Mouse (Mus musculus): Measurements from ENCODE around the gene Cyp27b1. TPM values are rescaled to one million over a fixed set of nuclear protein-coding genes. Genes with fewer than 3 reads are reported as not detected.

Cyp27b1 gene
- not detected in 2 replicates for polyA plus RNA-seq (2012)

DNA sequence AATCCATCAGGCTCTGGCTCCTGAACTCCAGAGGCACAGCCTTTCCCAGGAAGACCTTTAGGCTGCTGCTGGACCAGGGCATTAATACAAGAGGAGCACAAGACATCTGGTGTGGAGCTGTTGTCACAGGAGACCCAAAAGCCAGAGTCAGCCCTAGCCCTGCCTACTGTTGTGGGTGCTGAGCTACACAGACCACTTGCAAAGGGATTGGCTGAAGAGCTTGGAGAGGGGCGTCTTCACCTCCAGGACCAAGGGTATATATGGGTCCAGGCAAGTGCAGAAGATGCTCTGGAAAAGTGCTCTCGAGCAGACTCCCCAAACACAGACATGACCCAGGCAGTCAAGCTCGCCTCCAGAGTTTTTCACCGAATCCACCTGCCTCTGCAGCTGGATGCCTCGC lies at the start of gene Cyp27b1:
Gene Cyp27b1, plus strand, starts transcription at position 297 of the 400 bp plus-strand sequence.
- no peak within 1 kb of the TSS for H3K4me3 ChIP-seq (replicated peaks)
- H3K27me3 ChIP-seq (ENCODE audit: control insufficient read depth) = peaks cover 55% of the 10 kb centered on the region
- H3K9me3 ChIP-seq (ENCODE audit: control insufficient read depth, low read length) = peaks cover 7% of the 10 kb centered on the region; the same call in 1 of the 2 replicates
- TF ChIP-seq TAL1 (IDR thresholded peaks at IDR 0.05; ENCODE audit: low read length) (no peak), GATA1 (IDR thresholded peaks at IDR 0.05; ENCODE audit: low read length) (no peak)
- H3K4me1 ChIP-seq (ENCODE audit: control insufficient read depth) = peaks cover 3% of the 10 kb centered on the region
- peaks cover 18% of the 10 kb centered on the region for H3K36me3 ChIP-seq (ENCODE audit: control insufficient read depth)

DNA sequence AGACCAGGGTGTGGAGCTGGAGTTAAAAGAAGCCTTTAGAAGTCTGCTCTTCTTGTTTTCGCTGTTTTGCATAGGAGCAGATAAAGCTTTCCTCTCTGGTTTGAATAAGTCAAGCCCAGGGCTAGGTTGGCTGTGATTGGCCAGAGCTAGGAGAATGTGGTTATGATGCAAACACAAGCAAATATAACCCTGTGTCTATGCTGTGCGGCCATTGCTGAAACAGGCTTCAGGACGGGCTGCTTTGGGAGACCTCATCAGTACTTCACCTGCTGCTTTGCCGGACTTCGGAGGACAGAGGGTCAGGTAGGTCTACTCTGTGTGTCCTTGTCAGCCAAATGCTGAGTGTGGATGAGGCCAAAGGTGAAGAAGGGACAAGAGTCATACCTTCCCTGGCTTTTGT lies 47.5 kb upstream of the Cyp27b1 start, which contains the start of gene Avil:
Gene Avil, plus strand, starts transcription at position 181 of the 400 bp plus-strand sequence.
- H3K9me3 ChIP-seq (ENCODE audit: control insufficient read depth, low read length) = no peaks in the 10 kb centered on the region
- TF ChIP-seq TAL1 (IDR thresholded peaks at IDR 0.05; ENCODE audit: low read length) (no peak), GATA1 (IDR thresholded peaks at IDR 0.05; ENCODE audit: low read length) (no peak)
- H3K27me3 ChIP-seq (ENCODE audit: control insufficient read depth) = no peaks in the 10 kb centered on the region
- peaks cover 34% of the 10 kb centered on the region for H3K36me3 ChIP-seq (ENCODE audit: control insufficient read depth)
- H3K4me3 ChIP-seq (replicated peaks) = no peak within 1 kb of the TSS
- peaks cover 3% of the 10 kb centered on the region; the same call in 1 of the 2 replicates for H3K4me1 ChIP-seq (ENCODE audit: control insufficient read depth)

DNA sequence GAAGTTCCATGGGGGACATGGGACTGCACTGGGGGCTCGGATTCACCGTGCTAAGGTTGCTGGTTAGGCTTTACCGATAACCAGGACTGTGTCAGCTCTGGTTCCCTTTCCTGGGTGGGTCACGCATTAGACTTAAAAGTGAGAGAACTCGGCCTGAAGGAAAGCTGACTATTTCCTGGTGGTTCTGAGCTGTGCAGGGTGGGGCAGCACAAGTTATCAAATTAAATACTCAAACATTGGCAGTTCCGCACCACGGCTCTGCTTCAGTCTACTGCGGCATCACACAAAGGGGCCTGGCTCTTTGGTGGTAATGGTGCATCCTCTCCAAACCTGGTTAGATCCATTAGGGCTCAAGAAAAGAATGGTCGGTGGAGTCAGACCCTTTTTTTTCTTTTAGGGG lies 46.8 kb upstream of the Cyp27b1 start:
- Histone ChIP-seq H3K27me3 (ENCODE audit: control insufficient read depth) (no peaks in the 10 kb centered on the region), H3K4me3 (replicated peaks) (no peak overlapping the region), H3K4me1 (ENCODE audit: control insufficient read depth) (peaks cover 3% of the 10 kb centered on the region; the same call in 1 of the 2 replicates), H3K36me3 (ENCODE audit: control insufficient read depth) (peaks cover 26% of the 10 kb centered on the region), H3K9me3 (ENCODE audit: control insufficient read depth, low read length) (no peaks in the 10 kb centered on the region)
- TF ChIP-seq GATA1 (IDR thresholded peaks at IDR 0.05; ENCODE audit: low read length) = no peak
- TF ChIP-seq TAL1 (IDR thresholded peaks at IDR 0.05; ENCODE audit: low read length) = no peak

DNA sequence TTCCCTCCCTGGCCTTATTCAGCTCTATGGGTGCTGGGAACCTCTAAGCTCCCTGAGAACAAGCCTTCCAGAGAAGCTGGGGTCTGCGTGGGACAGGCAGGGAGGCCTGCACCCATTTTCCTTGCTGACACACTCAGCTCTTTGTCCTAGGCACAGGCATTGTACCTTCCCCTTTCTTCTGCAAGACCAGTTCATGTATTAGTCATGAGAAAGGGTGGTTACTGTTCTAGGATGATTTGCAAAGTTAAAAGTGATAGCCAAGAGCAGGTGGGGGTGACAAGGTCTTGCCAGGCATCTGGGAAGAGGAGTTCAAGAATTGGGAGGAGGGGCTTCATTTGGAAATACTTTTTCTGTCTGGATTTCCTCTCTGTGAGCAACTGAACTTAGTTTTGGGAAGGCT lies 46.0 kb upstream of the Cyp27b1 start:
- H3K4me3 ChIP-seq (replicated peaks) = no peak overlapping the region
- H3K4me1 ChIP-seq (ENCODE audit: control insufficient read depth) = peaks cover 3% of the 10 kb centered on the region; the same call in 1 of the 2 replicates
- H3K27me3 ChIP-seq (ENCODE audit: control insufficient read depth) = no peaks in the 10 kb centered on the region
- H3K36me3 ChIP-seq (ENCODE audit: control insufficient read depth) = peaks cover 25% of the 10 kb centered on the region
- TF ChIP-seq TAL1 (IDR thresholded peaks at IDR 0.05; ENCODE audit: low read length) (no peak), GATA1 (IDR thresholded peaks at IDR 0.05; ENCODE audit: low read length) (no peak)
- no peaks in the 10 kb centered on the region for H3K9me3 ChIP-seq (ENCODE audit: control insufficient read depth, low read length)

- Histone ChIP-seq H3K36me3 (ENCODE audit: control insufficient read depth) (peaks cover 18% of the 10 kb centered on the region), H3K9me3 (ENCODE audit: control insufficient read depth, low read length) (no peaks in the 10 kb centered on the region), H3K4me3 (replicated peaks) (no peak overlapping the region), H3K27me3 (ENCODE audit: control insufficient read depth) (0 out of 2 replicates have a peak, but pooled peaks cover 2% of the 10 kb centered on the region), H3K4me1 (ENCODE audit: control insufficient read depth) (no peaks in the 10 kb centered on the region)
- TF ChIP-seq TAL1 (IDR thresholded peaks at IDR 0.05; ENCODE audit: low read length) (no peak), GATA1 (IDR thresholded peaks at IDR 0.05; ENCODE audit: low read length) (no peak)
These were observed 45.3 kb upstream of the Cyp27b1 start for GRCm38 (mm10) chr10:127002765-127003164.

DNA sequence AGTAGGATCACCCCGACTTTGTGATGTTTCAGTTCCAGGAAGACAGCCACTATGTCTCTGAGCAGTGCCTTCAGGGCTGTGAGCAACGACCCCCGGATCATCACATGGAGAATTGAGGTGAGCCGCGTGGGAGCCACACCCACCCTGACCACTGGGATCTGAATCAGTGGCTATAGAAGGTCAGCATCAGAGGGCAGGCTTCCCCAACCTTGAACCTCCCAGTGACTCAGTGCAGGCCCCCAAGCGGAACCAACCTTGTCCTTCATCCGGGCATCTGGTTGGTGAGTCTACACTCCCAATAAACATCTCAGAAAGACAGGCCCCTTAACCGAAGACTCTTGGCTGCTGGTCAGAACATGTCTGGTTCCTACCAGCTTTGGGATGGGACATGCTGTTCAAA lies 44.7 kb upstream of the Cyp27b1 start:
- Histone ChIP-seq H3K36me3 (ENCODE audit: control insufficient read depth) (peaks cover 13% of the 10 kb centered on the region), H3K9me3 (ENCODE audit: control insufficient read depth, low read length) (no peaks in the 10 kb centered on the region), H3K4me3 (replicated peaks) (no peak overlapping the region), H3K4me1 (ENCODE audit: control insufficient read depth) (no peaks in the 10 kb centered on the region), H3K27me3 (ENCODE audit: control insufficient read depth) (0 out of 2 replicates have a peak, but pooled peaks cover 2% of the 10 kb centered on the region)
- TF ChIP-seq TAL1 (IDR thresholded peaks at IDR 0.05; ENCODE audit: low read length) (no peak), GATA1 (IDR thresholded peaks at IDR 0.05; ENCODE audit: low read length) (no peak)

DNA sequence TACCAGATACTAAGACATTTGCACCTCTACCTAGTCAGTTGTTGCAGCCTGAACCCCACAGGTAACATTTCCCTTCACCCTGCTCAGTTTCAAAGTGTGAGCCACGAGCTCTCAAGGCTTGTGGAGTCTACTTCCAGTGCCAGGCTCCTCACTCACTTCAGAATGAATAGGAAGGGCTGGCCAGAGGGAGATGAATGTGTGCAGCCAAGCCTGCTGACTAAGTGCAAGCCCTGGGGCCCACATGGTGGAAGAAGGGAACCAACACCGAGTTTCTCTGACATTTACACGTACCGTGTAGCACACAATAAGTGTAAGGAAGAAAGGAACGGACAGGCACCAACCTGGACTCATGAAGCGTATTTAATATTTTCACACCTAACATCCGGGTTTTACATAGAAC lies 44.2 kb upstream of the Cyp27b1 start:
- no peaks in the 10 kb centered on the region for H3K9me3 ChIP-seq (ENCODE audit: control insufficient read depth, low read length)
- 0 out of 2 replicates have a peak, but pooled peaks cover 2% of the 10 kb centered on the region for H3K27me3 ChIP-seq (ENCODE audit: control insufficient read depth)
- peaks cover 8% of the 10 kb centered on the region for H3K36me3 ChIP-seq (ENCODE audit: control insufficient read depth)
- TF ChIP-seq TAL1 (IDR thresholded peaks at IDR 0.05; ENCODE audit: low read length) = no peak
- no peak for TF ChIP-seq GATA1 (IDR thresholded peaks at IDR 0.05; ENCODE audit: low read length)
- no peaks in the 10 kb centered on the region for H3K4me1 ChIP-seq (ENCODE audit: control insufficient read depth)
- no peak overlapping the region for H3K4me3 ChIP-seq (replicated peaks)

DNA sequence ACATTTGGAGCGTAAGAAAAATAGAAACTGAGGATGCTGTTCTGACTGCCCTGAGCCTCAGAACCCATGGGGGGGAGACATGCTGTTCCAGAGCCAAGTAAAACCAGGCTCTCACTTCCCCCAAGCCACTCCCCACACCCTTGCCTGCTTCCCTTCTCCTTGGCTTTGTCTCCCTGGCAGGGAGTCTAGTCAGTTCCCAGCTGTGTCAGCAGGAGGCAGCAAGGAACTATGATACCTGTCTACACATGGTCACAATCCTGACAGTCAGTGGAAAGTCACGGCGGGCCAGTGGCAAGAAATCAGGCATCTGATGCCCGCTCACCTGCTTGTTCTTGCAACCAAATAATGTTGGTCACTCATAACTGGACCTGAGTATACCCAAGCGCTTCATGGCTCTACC lies 31.6 kb upstream of the Cyp27b1 start:
- TF ChIP-seq GATA1 (IDR thresholded peaks at IDR 0.05; ENCODE audit: low read length) (no peak), TAL1 (IDR thresholded peaks at IDR 0.05; ENCODE audit: low read length) (no peak)
- H3K27me3 ChIP-seq (ENCODE audit: control insufficient read depth) = peaks cover 2% of the 10 kb centered on the region; the same call in 1 of the 2 replicates
- H3K36me3 ChIP-seq (ENCODE audit: control insufficient read depth) = no peaks in the 10 kb centered on the region
- no peaks in the 10 kb centered on the region for H3K4me1 ChIP-seq (ENCODE audit: control insufficient read depth)
- H3K9me3 ChIP-seq (ENCODE audit: control insufficient read depth, low read length) = no peaks in the 10 kb centered on the region
- H3K4me3 ChIP-seq (replicated peaks) = no peak overlapping the region

DNA sequence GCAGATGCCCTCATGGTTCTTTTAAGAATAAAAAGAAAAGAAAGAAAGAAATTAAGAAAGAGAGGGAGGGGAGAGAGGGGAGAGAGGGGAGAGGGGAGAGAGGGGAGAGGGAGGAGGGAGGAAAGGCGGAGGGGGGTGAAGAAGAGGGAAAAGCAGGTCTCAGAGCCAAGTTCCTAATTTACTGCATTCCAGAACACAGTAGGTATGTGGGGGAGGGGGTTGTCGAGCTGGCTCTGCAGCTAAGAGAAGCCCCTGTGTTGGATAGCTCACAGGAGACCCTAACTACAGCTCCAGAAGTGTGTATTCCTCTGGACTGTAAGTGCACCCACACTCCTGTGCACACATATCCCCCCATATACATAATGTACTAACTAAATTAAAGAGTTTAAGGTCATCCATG lies 31.0 kb upstream of the Cyp27b1 start:
- Histone ChIP-seq H3K27me3 (ENCODE audit: control insufficient read depth) (peaks cover 2% of the 10 kb centered on the region; the same call in 1 of the 2 replicates), H3K9me3 (ENCODE audit: control insufficient read depth, low read length) (no peaks in the 10 kb centered on the region), H3K36me3 (ENCODE audit: control insufficient read depth) (peaks cover 3% of the 10 kb centered on the region), H3K4me1 (ENCODE audit: control insufficient read depth) (no peaks in the 10 kb centered on the region), H3K4me3 (replicated peaks) (no peak overlapping the region)
- TF ChIP-seq GATA1 (IDR thresholded peaks at IDR 0.05; ENCODE audit: low read length) = no peak
- TF ChIP-seq TAL1 (IDR thresholded peaks at IDR 0.05; ENCODE audit: low read length) = no peak

DNA sequence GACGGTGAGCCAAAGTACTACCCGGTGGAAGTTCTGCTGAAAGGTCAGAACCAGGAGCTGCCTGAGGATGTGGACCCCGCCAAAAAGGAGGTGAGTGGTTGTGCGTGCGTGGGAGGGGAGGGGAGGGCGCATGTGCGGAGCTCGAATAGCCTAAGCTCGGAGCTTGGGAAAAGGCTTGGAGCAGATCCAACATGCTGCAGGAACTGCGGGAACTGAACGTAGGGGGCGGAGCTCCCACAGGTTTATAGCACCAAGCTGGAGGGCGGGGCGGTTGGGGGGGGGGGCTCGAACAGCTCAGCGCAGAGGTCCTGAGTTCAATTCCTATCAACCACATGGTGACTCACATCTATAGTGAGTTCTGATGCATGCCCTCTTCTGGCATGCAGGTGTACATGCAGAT lies 29.6 kb upstream of the Cyp27b1 start:
- TF ChIP-seq GATA1 (IDR thresholded peaks at IDR 0.05; ENCODE audit: low read length) = no peak
- TF ChIP-seq TAL1 (IDR thresholded peaks at IDR 0.05; ENCODE audit: low read length) = no peak
- H3K9me3 ChIP-seq (ENCODE audit: control insufficient read depth, low read length) = no peaks in the 10 kb centered on the region

More for the DNA sequence above, 29.6 kb upstream of the Cyp27b1 start:
- Histone ChIP-seq H3K4me1 (ENCODE audit: control insufficient read depth) (no peaks in the 10 kb centered on the region), H3K36me3 (ENCODE audit: control insufficient read depth) (peaks cover 13% of the 10 kb centered on the region), H3K4me3 (replicated peaks) (no peak overlapping the region), H3K27me3 (ENCODE audit: control insufficient read depth) (peaks cover 2% of the 10 kb centered on the region; the same call in 1 of the 2 replicates)
